Mouse (Mus musculus) liver, embryonic 13.5 days (tissue): Measurements from ENCODE around the gene Ulk4. TPM values are rescaled to one million over a fixed set of nuclear protein-coding genes. Genes with fewer than 3 reads are reported as not detected.
A peak's percentile ranks its signal among the peaks of the same experiment; 100 is the strongest.

Source experiments
- ATAC-seq: fragments of 200-750 bp; cut with Nextera tagmentation; 2 replicates; pipeline ENCODE4 v1.8.0; 2017; ENCODE audit warnings: low read depth, mild to moderate bottlenecking, moderate number of reproducible peaks, moderate library complexity
- DNase-seq: peaks from one replicate; pipeline ENCODE4 v3.0.0; 2022
- H3K27ac ChIP-seq: fragments of 300-500 bp; sonication (generic); 2 replicates; pipeline ENCODE4 v1.5.1; 2015; ENCODE audit warnings: moderate library complexity, mild to moderate bottlenecking, inconsistent platforms
- H3K27me3 ChIP-seq: fragments of 300-500 bp; sonication (generic); 2 replicates; pipeline ENCODE4 v1.6.1; 2015; ENCODE audit warnings: mild to moderate bottlenecking, inconsistent platforms
- H3K36me3 ChIP-seq: fragments of 300-500 bp; sonication (generic); 2 replicates; pipeline ENCODE4 v1.6.1; 2015; ENCODE audit warnings: mild to moderate bottlenecking, inconsistent platforms
- H3K4me1 ChIP-seq: fragments of 300-500 bp; sonication (generic); replicated peaks from 2 replicates; pipeline ENCODE4 v1.6.1; 2015; ENCODE audit warnings: inconsistent platforms
- H3K4me2 ChIP-seq: fragments of 300-500 bp; sonication (generic); 2 replicates; pipeline ENCODE4 v1.6.1; 2015; ENCODE audit warnings: inconsistent platforms, mild to moderate bottlenecking, moderate library complexity
- H3K4me3 ChIP-seq: fragments of 300-500 bp; sonication (generic); replicated peaks from 2 replicates; pipeline ENCODE4 v1.5.1; 2015; ENCODE audit warnings: mild to moderate bottlenecking, inconsistent platforms
- H3K9ac ChIP-seq: fragments of 300-500 bp; sonication (generic); 2 replicates; pipeline ENCODE4 v1.6.1; 2015; ENCODE audit warnings: mild to moderate bottlenecking, inconsistent platforms
- H3K9me3 ChIP-seq: fragments of 300-500 bp; sonication (generic); replicated peaks from 2 replicates; pipeline ENCODE4 v1.6.1; 2016; ENCODE audit warnings: inconsistent platforms
- WGBS: fragments of 180-500 bp; shearing (Covaris S2); methylation state at CpG from one replicate; pipeline ENCODE4 v1.1.7; 2015; ENCODE audit not compliant: insufficient replicate concordance; 5-methylcytosine and 5-hydroxymethylcytosine counted together
- polyA plus RNA-seq: library from polyadenylated mRNA; unstranded; fragments of >200 nt; fragmentation: Nextera tagmentation; extraction: Ambion mirVana; gene quantifications from 2 replicates; pipeline ENCODE4 v1.2.1, GENCODE M21; 2015

The Ulk4 gene
- polyA plus RNA-seq, 1 experiment from 2014 or later: 37.0 TPM

DNA sequence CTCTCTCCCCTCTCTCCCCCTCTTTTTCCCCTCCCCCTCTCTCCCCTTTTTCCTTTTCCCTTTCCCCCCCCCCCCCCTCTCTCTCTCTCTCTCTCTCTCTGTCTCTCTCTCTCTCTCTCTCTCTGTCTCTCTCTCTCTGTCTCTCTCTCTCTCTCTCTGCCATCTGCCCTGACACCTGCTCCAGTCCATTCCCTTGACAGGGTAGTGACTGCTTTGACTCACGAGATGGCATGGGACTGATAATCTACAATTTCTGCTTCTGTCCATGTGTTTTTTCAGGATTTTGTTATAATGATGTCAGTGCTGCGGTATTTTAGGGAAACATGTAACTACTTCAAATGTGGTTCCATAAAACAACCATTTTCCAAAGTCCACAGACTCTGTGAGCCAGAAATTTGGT is 147.5 kb downstream of the Ulk4 start:
- Histone ChIP-seq H3K9ac (no peak overlapping the region), H3K27ac (no peak overlapping the region), H3K4me3 (no peak overlapping the region), H3K9me3 (no peaks in the 10 kb centered on the region), H3K36me3 (no peaks in the 10 kb centered on the region), H3K4me1 (no peaks in the 10 kb centered on the region), H3K4me2 (no peak overlapping the region), H3K27me3 (no peaks in the 10 kb centered on the region)
- DNase-seq (no peak), ATAC-seq (no peak)
- 50% methylated on average over 2 of the region's 2 CpGs for WGBS

DNA sequence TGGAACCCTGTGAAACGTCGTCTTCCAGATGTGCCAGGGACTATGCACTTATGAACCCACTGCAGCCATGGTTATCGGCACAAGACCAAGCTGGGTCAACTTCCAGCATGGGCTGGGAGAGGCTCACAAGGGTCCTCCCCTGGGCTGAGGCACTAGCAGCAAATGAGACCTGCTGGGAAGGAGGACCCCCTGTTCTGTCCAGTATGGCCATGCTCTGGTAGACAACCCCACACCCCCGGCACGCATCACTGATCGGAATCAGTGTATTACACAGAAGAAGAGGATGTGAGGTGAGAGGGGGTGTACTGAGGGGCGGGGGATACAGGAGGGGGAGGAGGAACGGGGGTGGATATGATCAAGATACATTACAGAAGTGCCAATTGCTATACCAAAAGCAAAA is 148.1 kb downstream of the Ulk4 start:
- no peak overlapping the region for H3K27ac ChIP-seq

DNA sequence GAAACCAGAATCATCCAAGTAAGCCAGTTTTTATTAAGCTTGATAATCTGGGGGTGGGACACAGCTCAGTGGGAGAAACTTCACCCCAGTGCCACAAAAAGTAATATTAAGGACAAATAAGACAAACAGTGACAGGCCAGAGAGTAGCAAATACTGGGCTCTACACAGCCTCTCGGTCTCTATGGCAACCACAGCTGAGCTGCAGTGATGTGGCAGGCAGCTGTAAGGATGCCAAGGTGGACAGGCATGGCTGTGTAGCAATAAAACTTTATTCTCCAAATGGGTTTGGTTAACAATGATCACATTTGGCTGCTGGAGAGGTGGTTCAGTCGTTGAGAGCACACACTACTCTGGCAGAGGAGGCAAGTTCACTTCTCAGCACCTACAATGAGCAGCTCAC is 150.0 kb downstream of the Ulk4 start:
- H3K9ac ChIP-seq: no peak overlapping the region
- DNase-seq (no peak), ATAC-seq (no peak)
- no peaks in the 10 kb centered on the region for H3K4me1 ChIP-seq
- no peak overlapping the region for H3K4me3 ChIP-seq
- H3K36me3 ChIP-seq: no peaks in the 10 kb centered on the region
- WGBS: 59% methylated on average over 2 of the region's 2 CpGs
- no peaks in the 10 kb centered on the region for H3K27me3 ChIP-seq
- H3K27ac ChIP-seq: no peak overlapping the region
- H3K4me2 ChIP-seq: no peak overlapping the region
- H3K9me3 ChIP-seq: no peaks in the 10 kb centered on the region

More for the DNA sequence above, 148.1 kb downstream of the Ulk4 start:
- WGBS: 71% methylated on average over 8 of the region's 8 CpGs
- Histone ChIP-seq H3K9ac (no peak overlapping the region), H3K36me3 (no peaks in the 10 kb centered on the region), H3K27me3 (no peaks in the 10 kb centered on the region), H3K9me3 (no peaks in the 10 kb centered on the region), H3K4me1 (no peaks in the 10 kb centered on the region), H3K4me3 (no peak overlapping the region), H3K4me2 (no peak overlapping the region)
- ATAC-seq (no peak), DNase-seq (no peak)

DNA sequence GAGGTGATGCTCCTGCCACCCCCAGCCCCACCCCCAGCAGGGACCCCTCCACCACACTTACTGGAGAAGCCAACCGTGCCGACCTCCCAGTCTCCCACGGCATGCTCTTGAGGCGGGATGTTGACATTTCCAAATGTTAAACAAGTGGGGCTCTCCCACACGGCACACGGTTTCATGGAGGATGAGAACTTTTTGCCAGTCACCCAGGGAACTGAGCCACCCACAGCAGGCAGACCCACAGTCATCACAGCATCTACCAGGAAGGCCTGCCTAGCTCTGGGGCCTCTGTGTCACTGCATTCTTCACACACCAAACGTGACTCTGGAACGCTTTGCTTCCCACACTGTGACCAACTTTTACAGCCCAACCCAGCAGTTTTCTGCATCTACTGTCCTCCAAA is 152.3 kb downstream of the Ulk4 start:
- H3K4me2 ChIP-seq: no peak overlapping the region
- no peaks in the 10 kb centered on the region for H3K4me1 ChIP-seq
- H3K4me3 ChIP-seq: no peak overlapping the region
- H3K9ac ChIP-seq: no peak overlapping the region
- no peaks in the 10 kb centered on the region for H3K36me3 ChIP-seq
- no peaks in the 10 kb centered on the region for H3K9me3 ChIP-seq
- ATAC-seq (no peak), DNase-seq (no peak)
- no peak overlapping the region for H3K27ac ChIP-seq
- no peaks in the 10 kb centered on the region for H3K27me3 ChIP-seq
- 71% methylated on average over 8 of the region's 8 CpGs for WGBS

DNA sequence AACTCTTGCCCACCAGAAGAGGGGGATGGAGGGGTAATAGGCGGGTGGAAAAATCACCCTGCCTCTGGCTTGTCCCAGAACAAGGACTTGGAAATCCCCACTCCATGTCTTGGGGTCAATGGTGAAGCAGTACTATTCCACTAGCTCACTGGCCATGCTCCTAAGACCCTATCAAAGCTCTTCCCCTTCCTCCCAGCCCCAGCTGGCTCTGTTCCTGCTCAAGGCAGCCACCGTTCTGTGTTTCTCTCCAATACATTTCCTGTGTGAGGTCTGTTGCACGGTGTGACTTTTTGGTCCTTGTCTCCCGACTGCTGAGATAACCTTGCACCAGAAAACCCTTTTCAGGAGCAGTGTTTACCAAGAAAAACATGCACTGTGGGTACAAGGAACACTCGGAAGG is 155.0 kb downstream of the Ulk4 start:
- no peak overlapping the region for H3K27ac ChIP-seq
- no peak overlapping the region for H3K4me2 ChIP-seq
- no peak overlapping the region for H3K9ac ChIP-seq
- 28% methylated on average over 5 of the region's 5 CpGs for WGBS
- H3K4me3 ChIP-seq: no peak overlapping the region
- H3K4me1 ChIP-seq: no peaks in the 10 kb centered on the region
- ATAC-seq (no peak), DNase-seq (no peak)
- no peaks in the 10 kb centered on the region for H3K27me3 ChIP-seq
- H3K36me3 ChIP-seq: no peaks in the 10 kb centered on the region
- H3K9me3 ChIP-seq: no peaks in the 10 kb centered on the region

DNA sequence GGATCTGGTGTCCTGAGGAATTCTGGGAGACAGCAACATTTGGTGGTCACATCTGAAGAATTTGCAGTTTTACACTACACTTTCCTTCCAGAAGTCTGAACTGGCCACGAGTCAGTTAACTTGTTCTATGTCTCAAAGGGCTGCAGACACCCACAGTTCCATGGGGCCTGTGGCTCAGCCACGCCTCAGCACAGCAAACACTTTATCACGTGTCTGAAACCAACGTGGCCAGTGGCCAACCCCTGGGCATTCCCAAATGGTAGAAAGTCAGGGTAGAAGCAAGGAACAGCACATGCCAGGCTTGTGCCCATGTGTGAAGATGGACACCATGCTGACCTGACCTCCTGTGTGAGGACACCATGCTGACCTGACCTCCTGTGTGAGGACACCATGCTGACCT is 159.1 kb downstream of the Ulk4 start:
- no peak for ATAC-seq
- Histone ChIP-seq H3K9me3 (no peaks in the 10 kb centered on the region), H3K27ac (no peak overlapping the region), H3K36me3 (no peaks in the 10 kb centered on the region), H3K27me3 (no peaks in the 10 kb centered on the region), H3K9ac (no peak overlapping the region), H3K4me3 (no peak overlapping the region), H3K4me2 (no peak overlapping the region), H3K4me1 (no peaks in the 10 kb centered on the region)
- 44% methylated on average over 4 of the region's 4 CpGs for WGBS
- no peak for DNase-seq

DNA sequence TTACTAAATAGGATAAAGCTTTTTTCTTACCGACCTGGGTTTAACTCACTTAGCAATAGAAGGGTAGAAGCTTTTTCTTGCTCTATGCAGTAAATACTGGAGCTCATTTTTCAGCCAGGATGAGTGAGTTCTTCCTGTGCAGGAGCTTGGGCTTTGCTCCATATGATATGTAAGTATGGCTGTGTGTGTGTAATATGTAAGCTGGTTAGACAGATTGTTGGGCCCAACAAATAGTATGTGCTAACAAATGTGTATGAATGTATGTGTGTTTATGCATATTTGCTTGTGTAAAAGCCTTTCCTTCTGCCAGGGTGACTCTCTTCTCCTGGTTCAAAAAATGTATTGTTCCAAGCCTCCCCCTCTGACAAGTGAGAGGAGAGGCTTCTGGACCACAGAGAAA is 164.9 kb downstream of the Ulk4 start:
- DNase-seq (no peak), ATAC-seq (no peak)
- 44% methylated on average over 1 of the region's 1 CpGs for WGBS
- Histone ChIP-seq H3K9me3 (no peaks in the 10 kb centered on the region), H3K4me2 (no peak overlapping the region), H3K36me3 (no peaks in the 10 kb centered on the region), H3K9ac (no peak overlapping the region), H3K4me1 (no peaks in the 10 kb centered on the region), H3K27me3 (no peaks in the 10 kb centered on the region), H3K27ac (no peak overlapping the region), H3K4me3 (no peak overlapping the region)

DNA sequence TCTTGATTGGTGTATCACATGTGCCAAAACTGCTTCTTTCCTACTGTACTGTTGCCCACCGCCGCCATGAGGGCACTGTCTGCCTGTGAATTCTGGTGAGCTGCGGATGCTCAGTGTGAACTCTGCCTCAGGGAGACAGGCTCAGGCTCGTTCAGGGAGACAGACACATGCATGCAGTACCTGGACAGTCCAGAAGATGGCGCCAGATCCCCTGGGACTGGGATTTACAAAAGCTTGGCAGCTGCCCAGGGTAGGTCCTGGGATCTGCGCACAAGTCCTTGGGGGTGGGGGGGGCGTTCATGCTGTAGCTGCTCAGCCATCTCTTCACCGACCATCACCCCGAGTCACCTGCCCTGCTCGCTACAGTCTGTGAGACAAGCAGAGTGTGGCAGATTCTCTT is 168.9 kb downstream of the Ulk4 start:
- Histone ChIP-seq H3K4me1 (no peaks in the 10 kb centered on the region), H3K4me3 (no peak overlapping the region), H3K9me3 (no peaks in the 10 kb centered on the region), H3K36me3 (no peaks in the 10 kb centered on the region), H3K27ac (no peak overlapping the region), H3K9ac (no peak overlapping the region), H3K27me3 (no peaks in the 10 kb centered on the region), H3K4me2 (no peak overlapping the region)
- peak; percentile 32 for DNase-seq
- no peak for ATAC-seq
- WGBS: 12% methylated on average over 10 of the region's 10 CpGs

DNA sequence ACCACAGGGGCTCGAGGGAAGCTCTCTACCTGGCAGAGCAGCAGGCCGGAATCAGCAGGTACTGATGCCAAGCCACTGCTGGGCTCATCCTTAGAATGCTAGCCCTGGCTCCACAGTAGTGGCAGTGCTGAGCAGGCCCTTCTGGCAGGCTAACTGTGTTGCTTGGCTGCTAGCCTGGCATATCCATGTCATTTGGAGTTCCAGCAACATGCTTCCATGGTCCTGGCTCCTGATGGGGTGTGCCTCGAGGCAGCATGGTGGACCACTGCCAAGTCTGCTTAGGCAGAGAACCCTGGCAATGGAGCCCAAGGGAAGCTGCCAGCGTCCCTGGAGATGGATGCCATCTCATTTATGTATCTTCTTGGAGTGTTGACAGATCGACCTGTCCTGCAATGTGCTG is 169.4 kb downstream of the Ulk4 start:
- H3K36me3 ChIP-seq: no peaks in the 10 kb centered on the region
- ATAC-seq (no peak), DNase-seq (no peak)

DNA sequence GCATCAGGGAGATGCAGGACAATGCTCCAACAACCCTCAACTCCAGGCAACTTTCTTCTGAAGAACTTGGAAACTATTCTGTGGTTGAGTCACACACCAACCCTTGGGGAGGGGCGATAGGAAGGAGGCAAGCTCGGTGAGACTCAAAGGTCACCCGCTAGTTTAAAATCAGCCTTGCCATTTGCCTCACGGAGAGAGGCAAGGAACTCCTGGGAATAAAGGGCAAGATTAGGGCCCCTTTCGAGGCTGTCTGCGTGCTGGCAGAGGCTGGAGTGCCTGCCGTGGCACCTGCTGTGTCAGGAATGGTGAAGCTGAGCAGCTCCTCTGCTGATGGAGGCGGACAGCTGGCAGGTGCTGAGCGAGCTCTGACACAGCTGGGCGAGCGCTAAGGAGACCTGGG is 169.9 kb downstream of the Ulk4 start:
- WGBS: 35% methylated on average over 11 of the region's 11 CpGs
- no peaks in the 10 kb centered on the region for H3K4me1 ChIP-seq
- no peaks in the 10 kb centered on the region for H3K36me3 ChIP-seq
- no peak for ATAC-seq
- H3K9ac ChIP-seq: no peak overlapping the region
- H3K27me3 ChIP-seq: no peaks in the 10 kb centered on the region
- H3K4me3 ChIP-seq: no peak overlapping the region
- no peak overlapping the region for H3K4me2 ChIP-seq
- no peak for DNase-seq
- H3K27ac ChIP-seq: no peak overlapping the region
- H3K9me3 ChIP-seq: no peaks in the 10 kb centered on the region

More for the DNA sequence above, 169.4 kb downstream of the Ulk4 start:
- Histone ChIP-seq H3K4me3 (no peak overlapping the region), H3K27ac (no peak overlapping the region), H3K4me2 (no peak overlapping the region), H3K27me3 (no peaks in the 10 kb centered on the region), H3K4me1 (no peaks in the 10 kb centered on the region), H3K9ac (no peak overlapping the region), H3K9me3 (no peaks in the 10 kb centered on the region)
- WGBS: 52% methylated on average over 5 of the region's 5 CpGs

DNA sequence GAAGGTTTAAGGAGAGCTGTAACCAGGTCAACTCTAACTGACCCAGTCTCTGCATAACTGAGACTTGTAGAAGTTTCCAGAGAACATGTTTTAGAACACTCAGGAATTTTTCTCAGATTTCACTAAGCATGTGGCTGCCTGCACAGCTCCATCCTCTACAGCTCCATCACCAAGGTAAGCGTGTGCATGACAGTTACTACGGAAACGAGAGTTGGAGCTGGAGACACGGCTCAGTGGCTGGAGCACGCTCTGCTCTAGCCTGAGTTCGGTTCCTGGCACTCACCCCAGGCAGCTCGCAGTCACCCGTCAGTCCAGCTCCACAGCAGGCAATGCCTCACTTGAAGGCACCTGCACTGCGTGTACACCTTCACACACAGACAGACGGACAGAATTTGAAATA is 175.5 kb downstream of the Ulk4 start:
- Histone ChIP-seq H3K27me3 (no peaks in the 10 kb centered on the region), H3K9me3 (no peaks in the 10 kb centered on the region), H3K4me2 (no peak overlapping the region), H3K36me3 (no peaks in the 10 kb centered on the region), H3K27ac (no peak overlapping the region), H3K4me1 (no peaks in the 10 kb centered on the region), H3K4me3 (no peak overlapping the region), H3K9ac (no peak overlapping the region)
- ATAC-seq: no peak
- 71% methylated on average over 10 of the region's 10 CpGs for WGBS
- DNase-seq: no peak

DNA sequence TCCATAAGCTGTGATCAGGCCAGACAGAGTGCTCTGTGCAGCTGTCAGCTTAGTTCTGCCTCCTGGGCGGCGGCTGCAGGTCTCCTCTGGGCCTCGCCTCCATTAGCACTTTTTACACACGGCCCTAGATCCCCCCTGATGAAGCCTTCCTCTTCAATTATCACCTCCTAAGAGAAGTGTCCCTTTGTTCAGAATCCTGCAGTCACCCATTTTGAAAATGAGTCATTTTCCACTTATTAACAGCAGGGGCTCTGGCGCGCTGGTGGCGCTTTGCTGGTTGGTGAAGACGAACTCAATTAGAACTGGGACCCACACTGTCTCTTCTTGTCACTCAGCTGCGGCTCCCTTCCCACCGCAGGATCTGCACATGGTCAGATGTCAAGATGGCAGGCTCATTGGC is 177.5 kb downstream of the Ulk4 start:
- Histone ChIP-seq H3K9ac (no peak overlapping the region), H3K4me1 (no peaks in the 10 kb centered on the region), H3K27ac (no peak overlapping the region), H3K4me2 (no peak overlapping the region), H3K4me3 (no peak overlapping the region), H3K27me3 (no peaks in the 10 kb centered on the region), H3K9me3 (no peaks in the 10 kb centered on the region; the same call in 1 of the 2 replicates), H3K36me3 (no peaks in the 10 kb centered on the region)
- no peak for DNase-seq
- no peak for ATAC-seq
- WGBS: 79% methylated on average over 10 of the region's 10 CpGs

DNA sequence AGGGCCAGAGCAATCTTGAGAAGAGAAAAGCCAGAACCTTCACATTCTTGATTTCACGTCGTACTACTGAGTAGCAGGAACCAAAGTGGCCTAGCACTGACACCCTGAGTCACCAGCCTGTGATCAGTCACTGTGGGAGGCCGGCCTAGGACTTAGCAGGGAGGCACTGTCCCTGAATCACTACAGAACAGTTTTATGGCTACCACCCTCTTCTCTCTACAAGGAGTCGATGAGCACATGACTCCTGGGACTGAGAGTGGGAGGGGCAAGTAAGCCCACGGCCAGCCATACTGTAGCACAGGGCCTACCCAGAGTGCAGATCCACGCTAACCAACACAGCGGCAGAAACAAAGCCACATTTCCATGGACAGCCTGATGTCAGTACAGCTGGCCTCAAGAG is 183.2 kb downstream of the Ulk4 start:
- 68% methylated on average over 7 of the region's 7 CpGs for WGBS
- no peak for ATAC-seq
- H3K27me3 ChIP-seq: no peaks in the 10 kb centered on the region

More for the DNA sequence above, 183.2 kb downstream of the Ulk4 start:
- Histone ChIP-seq H3K4me2 (no peak overlapping the region), H3K4me1 (no peaks in the 10 kb centered on the region), H3K4me3 (no peak overlapping the region), H3K9ac (no peak overlapping the region), H3K27ac (no peak overlapping the region), H3K9me3 (no peaks in the 10 kb centered on the region; the same call in 1 of the 2 replicates), H3K36me3 (no peaks in the 10 kb centered on the region)
- no peak for DNase-seq
